Mouse (Mus musculus): ENCODE measurements around the gene Nt5c2. TPM values are rescaled to one million over a fixed set of nuclear protein-coding genes. Genes with fewer than 3 reads are reported as not detected.

Nt5c2 gene
- polyA plus RNA-seq (2016; fragmentation: Nextera tagmentation; extraction: Ambion mirVana), result 85.4 and 85.7 TPM in 2 replicates

- Histone ChIP-seq H3K27ac (no peak within 1 kb of the TSS), H3K4me2 (peak within 1 kb of the TSS; percentile 85), H3K9ac (replicated peaks) (0 out of 2 replicates have a peak within 1 kb of the TSS, but pooled peaks have one; percentile 8), H3K4me3 (replicated peaks) (peak within 1 kb of the TSS; percentile 49), H3K4me1 (replicated peaks) (peaks cover 23% of the 10 kb centered on the region), H3K27me3 (peaks cover 86% of the 10 kb centered on the region), H3K9me3 (no peaks in the 10 kb centered on the region), H3K36me3 (no peaks in the 10 kb centered on the region)
- under 1% methylated on average over 123 of the region's 124 CpGs for WGBS
- peak; percentile 52 for ATAC-seq (ENCODE audit: insufficient number of reproducible peaks, insufficient read depth, low FRiP score, low TSS enrichment, low read depth)
Observed at GRCm38 (mm10) chr19:47014447-47015381, at the start of gene Nt5c2, which contains the start of gene Ina. TSS of gene Nt5c2 (minus strand) at chr19:47015153. TSS of gene Ina (plus strand) at chr19:47014698.

GRCm38 (mm10) chr19:47057684-47058083, 42.7 kb upstream of the Nt5c2 start:
- H3K9ac ChIP-seq (replicated peaks), result no peak overlapping the region
- H3K4me2 ChIP-seq, result no peak overlapping the region
- 73% methylated on average over 1 of the region's 1 CpGs for WGBS
- H3K36me3 ChIP-seq, result no peaks in the 10 kb centered on the region
- no peaks in the 10 kb centered on the region for H3K27me3 ChIP-seq
- no peaks in the 10 kb centered on the region for H3K4me1 ChIP-seq (replicated peaks)
- H3K27ac ChIP-seq, result no peak overlapping the region
- no peak for ATAC-seq (ENCODE audit: insufficient number of reproducible peaks, insufficient read depth, low FRiP score, low TSS enrichment, low read depth)
- no peak overlapping the region for H3K4me3 ChIP-seq (replicated peaks)
- H3K9me3 ChIP-seq, result no peaks in the 10 kb centered on the region

- ATAC-seq (ENCODE audit: insufficient number of reproducible peaks, insufficient read depth, low FRiP score, low TSS enrichment, low read depth), result no peak
- 77% methylated on average over 4 of the region's 4 CpGs for WGBS
- Histone ChIP-seq H3K27me3 (no peaks in the 10 kb centered on the region), H3K9ac (replicated peaks) (no peak overlapping the region), H3K4me3 (replicated peaks) (no peak overlapping the region), H3K4me2 (no peak overlapping the region), H3K36me3 (peaks cover under 1% of the 10 kb centered on the region; the same call in 1 of the 2 replicates), H3K4me1 (replicated peaks) (peaks cover 12% of the 10 kb centered on the region), H3K27ac (no peak overlapping the region), H3K9me3 (no peaks in the 10 kb centered on the region)
Observed at GRCm38 (mm10) chr19:47053471-47053870, 38.5 kb upstream of the Nt5c2 start.

- no peak for ATAC-seq (ENCODE audit: insufficient number of reproducible peaks, insufficient read depth, low FRiP score, low TSS enrichment, low read depth)
- 81% methylated on average over 4 of the region's 4 CpGs for WGBS
- no peak overlapping the region for H3K4me3 ChIP-seq (replicated peaks)
- H3K36me3 ChIP-seq, result peaks cover 5% of the 10 kb centered on the region
- H3K9me3 ChIP-seq, result no peaks in the 10 kb centered on the region
- peaks cover 12% of the 10 kb centered on the region for H3K4me1 ChIP-seq (replicated peaks)
- H3K9ac ChIP-seq (replicated peaks), result no peak overlapping the region
- no peaks in the 10 kb centered on the region for H3K27me3 ChIP-seq
- H3K27ac ChIP-seq, result no peak overlapping the region
- H3K4me2 ChIP-seq, result no peak overlapping the region
Observed at GRCm38 (mm10) chr19:47052927-47053326, 38.0 kb upstream of the Nt5c2 start.

GRCm38 (mm10) chr19:47050271-47051032, 35.5 kb upstream of the Nt5c2 start, which contains the start of gene Pcgf6:
TSS of gene Pcgf6 (minus strand) at chr19:47050906.
- Histone ChIP-seq H3K27me3 (no peaks in the 10 kb centered on the region), H3K4me1 (replicated peaks) (peaks cover 12% of the 10 kb centered on the region), H3K9me3 (no peaks in the 10 kb centered on the region), H3K4me3 (replicated peaks) (peak within 1 kb of the TSS; percentile 80), H3K36me3 (peaks cover 29% of the 10 kb centered on the region), H3K27ac (peak within 1 kb of the TSS; percentile 97), H3K4me2 (peak within 1 kb of the TSS; percentile 82), H3K9ac (replicated peaks) (peak within 1 kb of the TSS; percentile 81)
- WGBS, result under 1% methylated on average over 75 of the region's 75 CpGs
- ATAC-seq (ENCODE audit: insufficient number of reproducible peaks, insufficient read depth, low FRiP score, low TSS enrichment, low read depth), result peak; percentile 82

- Histone ChIP-seq H3K4me3 (replicated peaks) (peak overlapping the region; percentile 80), H3K27me3 (no peaks in the 10 kb centered on the region), H3K4me1 (replicated peaks) (peaks cover 12% of the 10 kb centered on the region), H3K9ac (replicated peaks) (peak overlapping the region; percentile 81), H3K9me3 (no peaks in the 10 kb centered on the region), H3K4me2 (peak overlapping the region; percentile 82), H3K36me3 (peaks cover 34% of the 10 kb centered on the region), H3K27ac (peak overlapping the region; percentile 97; the same call in 1 of the 2 replicates)
- 9% methylated on average over 7 of the region's 7 CpGs for WGBS
- 0 out of 2 replicates have a peak, but pooled peaks have one; percentile 45 for ATAC-seq (ENCODE audit: insufficient number of reproducible peaks, insufficient read depth, low FRiP score, low TSS enrichment, low read depth)
Observed at GRCm38 (mm10) chr19:47049840-47050239, 34.9 kb upstream of the Nt5c2 start.

- Histone ChIP-seq H3K9ac (replicated peaks) (no peak overlapping the region; the same call in 1 of the 2 replicates), H3K4me1 (replicated peaks) (peaks cover 12% of the 10 kb centered on the region), H3K36me3 (peaks cover 36% of the 10 kb centered on the region), H3K27ac (no peak overlapping the region), H3K9me3 (no peaks in the 10 kb centered on the region), H3K4me2 (peak overlapping the region; percentile 82), H3K27me3 (no peaks in the 10 kb centered on the region), H3K4me3 (replicated peaks) (peak overlapping the region; percentile 80)
- 71% methylated on average over 4 of the region's 4 CpGs for WGBS
- no peak for ATAC-seq (ENCODE audit: insufficient number of reproducible peaks, insufficient read depth, low FRiP score, low TSS enrichment, low read depth)
Observed at GRCm38 (mm10) chr19:47049061-47049460, 34.1 kb upstream of the Nt5c2 start.

- Histone ChIP-seq H3K4me2 (no peak overlapping the region), H3K27me3 (no peaks in the 10 kb centered on the region), H3K4me3 (replicated peaks) (no peak overlapping the region), H3K27ac (no peak overlapping the region), H3K9ac (replicated peaks) (no peak overlapping the region), H3K9me3 (no peaks in the 10 kb centered on the region), H3K36me3 (peaks cover 46% of the 10 kb centered on the region), H3K4me1 (replicated peaks) (peaks cover 12% of the 10 kb centered on the region)
- ATAC-seq (ENCODE audit: insufficient number of reproducible peaks, insufficient read depth, low FRiP score, low TSS enrichment, low read depth), result no peak
- 85% methylated on average over 13 of the region's 13 CpGs for WGBS
Observed at GRCm38 (mm10) chr19:47047236-47047833, 32.4 kb upstream of the Nt5c2 start.

- Histone ChIP-seq H3K9me3 (no peaks in the 10 kb centered on the region), H3K9ac (replicated peaks) (no peak overlapping the region), H3K36me3 (peaks cover 49% of the 10 kb centered on the region), H3K27ac (no peak overlapping the region), H3K4me1 (replicated peaks) (peaks cover 12% of the 10 kb centered on the region), H3K27me3 (no peaks in the 10 kb centered on the region), H3K4me3 (replicated peaks) (no peak overlapping the region), H3K4me2 (no peak overlapping the region)
- no peak for ATAC-seq (ENCODE audit: insufficient number of reproducible peaks, insufficient read depth, low FRiP score, low TSS enrichment, low read depth)
- 95% methylated on average over 1 of the region's 1 CpGs for WGBS
Observed at GRCm38 (mm10) chr19:47046343-47046742, 31.4 kb upstream of the Nt5c2 start.

GRCm38 (mm10) chr19:47043608-47044007, 28.7 kb upstream of the Nt5c2 start:
- Histone ChIP-seq H3K27me3 (no peaks in the 10 kb centered on the region), H3K4me2 (no peak overlapping the region), H3K4me3 (replicated peaks) (no peak overlapping the region), H3K36me3 (peaks cover 75% of the 10 kb centered on the region), H3K9ac (replicated peaks) (no peak overlapping the region), H3K4me1 (replicated peaks) (no peaks in the 10 kb centered on the region), H3K27ac (no peak overlapping the region), H3K9me3 (no peaks in the 10 kb centered on the region)
- 92% methylated on average over 3 of the region's 3 CpGs for WGBS
- no peak for ATAC-seq (ENCODE audit: insufficient number of reproducible peaks, insufficient read depth, low FRiP score, low TSS enrichment, low read depth)
